Mouse (Mus musculus): ENCODE measurements around the gene Dok3. TPM values are rescaled to one million over a fixed set of nuclear protein-coding genes. Genes with fewer than 3 reads are reported as not detected.

Gene Dok3
- polyA plus RNA-seq, 1 experiment, result 248 TPM

DNA sequence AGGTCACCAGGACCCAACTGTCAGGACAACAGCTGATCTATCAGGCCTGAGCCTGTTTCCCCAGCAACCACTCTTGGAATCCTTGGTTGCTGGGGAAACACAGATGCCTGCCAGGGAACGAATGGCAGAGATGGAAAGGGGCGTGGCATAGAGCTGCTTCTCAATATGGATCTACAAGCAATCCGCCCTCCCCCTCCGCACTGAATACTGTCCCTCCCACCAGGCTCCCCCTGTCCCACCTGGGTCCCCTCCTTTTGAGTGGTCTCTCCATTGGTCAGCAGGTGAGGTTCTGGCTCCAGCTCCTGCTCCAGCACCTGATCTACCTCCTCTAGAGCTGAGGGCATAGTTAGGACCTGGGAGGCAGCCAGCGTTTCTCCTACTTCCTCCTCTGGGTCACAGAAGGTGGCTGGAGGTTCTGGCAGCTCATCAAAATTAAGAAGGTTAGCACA, 54.5 kb downstream of the Dok3 start:
- 55% methylated on average over 5 of the region's 5 CpGs for WGBS
- H3K27me3 ChIP-seq (ENCODE audit: control insufficient read depth, insufficient read depth, low read length), result no peaks in the 10 kb centered on the region; the same call in 1 of the 2 replicates
- H3K4me3 ChIP-seq (ENCODE audit: extremely low read depth, insufficient read depth, insufficient read length), result no peak overlapping the region
- no peak for DNase-seq (ENCODE audit: low read depth in 1 of 2, low spot score in 2 of 2)
- no peaks in the 10 kb centered on the region for H3K36me3 ChIP-seq (ENCODE audit: control insufficient read depth, insufficient read depth, low read length)
- peaks cover 31% of the 10 kb centered on the region for H3K4me1 ChIP-seq (ENCODE audit: control insufficient read depth, insufficient read depth, insufficient read length)
- H3K27ac ChIP-seq (ENCODE audit: insufficient read depth, low read length), result no peak overlapping the region
- no peak for TF ChIP-seq CTCF (IDR thresholded peaks at IDR 0.05; ENCODE audit: extremely low read depth, insufficient read depth, insufficient read length, insufficient replicate concordance)
- TF ChIP-seq POLR2A (IDR thresholded peaks at IDR 0.05; ENCODE audit: low read depth, low read length), result no peak

DNA sequence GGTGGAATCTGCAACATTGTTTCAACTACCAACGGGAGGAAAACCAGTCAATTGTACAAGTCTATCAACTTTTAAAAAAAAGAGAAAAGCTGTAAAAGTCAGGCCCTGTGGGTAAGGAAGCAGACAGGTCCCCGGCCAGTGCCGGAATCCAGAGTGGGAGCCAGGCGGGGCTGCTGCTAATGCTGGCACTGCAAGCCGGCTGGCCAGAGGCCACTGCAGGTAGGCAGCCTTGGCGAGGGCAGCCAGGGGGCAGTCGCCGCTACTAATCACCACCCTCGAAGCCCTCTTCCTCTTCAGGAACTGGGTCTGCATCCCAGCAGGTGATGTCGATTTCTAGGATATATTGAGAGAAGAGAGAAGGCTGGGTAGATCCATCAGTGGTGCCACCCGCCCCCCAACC, 55.1 kb downstream of the Dok3 start:
- Histone ChIP-seq H3K4me3 (ENCODE audit: extremely low read depth, insufficient read depth, insufficient read length) (no peak overlapping the region), H3K27ac (ENCODE audit: insufficient read depth, low read length) (no peak overlapping the region), H3K4me1 (ENCODE audit: control insufficient read depth, insufficient read depth, insufficient read length) (peaks cover 30% of the 10 kb centered on the region), H3K27me3 (ENCODE audit: control insufficient read depth, insufficient read depth, low read length) (no peaks in the 10 kb centered on the region; the same call in 1 of the 2 replicates), H3K36me3 (ENCODE audit: control insufficient read depth, insufficient read depth, low read length) (no peaks in the 10 kb centered on the region)
- WGBS, result 70% methylated on average over 11 of the region's 11 CpGs
- no peak for TF ChIP-seq POLR2A (IDR thresholded peaks at IDR 0.05; ENCODE audit: low read depth, low read length)
- TF ChIP-seq CTCF (IDR thresholded peaks at IDR 0.05; ENCODE audit: extremely low read depth, insufficient read depth, insufficient read length, insufficient replicate concordance), result no peak
- DNase-seq (ENCODE audit: low read depth in 1 of 2, low spot score in 2 of 2), result no peak

Other genes starting within 250 kb of the Dok3 start
- 195 and 230 TPM in 2 replicates for gene Prelid1, start 208.8 kb downstream of the Dok3 start, polyA plus RNA-seq (2012; rRNA removed)
- gene Rab24, start 207.3 kb downstream of the Dok3 start, polyA plus RNA-seq (2012; rRNA removed), result 54.7 and 75.2 TPM in 2 replicates
- 14.3 and 18.5 TPM in 2 replicates for gene Mxd3, start 199.5 kb downstream of the Dok3 start, polyA plus RNA-seq (2012; rRNA removed)
- gene Lman2, start 166.5 kb downstream of the Dok3 start, polyA plus RNA-seq (2012; rRNA removed), result 63.9 and 70.1 TPM in 2 replicates
- gene Rgs14, start 159.6 kb downstream of the Dok3 start, polyA plus RNA-seq (2012; rRNA removed), result 54.7 and 68.4 TPM in 2 replicates
- 0.87 and 2.2 TPM in 2 replicates for gene Slc34a1, start 131.1 kb downstream of the Dok3 start, polyA plus RNA-seq (2012; rRNA removed)
- not detected in 2 replicates for gene Pfn3, start 114.1 kb downstream of the Dok3 start, polyA plus RNA-seq (2012; rRNA removed)
- 0.64 and 1.6 TPM in 2 replicates for gene F12, start 102.5 kb downstream of the Dok3 start, polyA plus RNA-seq (2012; rRNA removed)
- 189 and 229 TPM in 2 replicates for gene Grk6, start 84.2 kb downstream of the Dok3 start, polyA plus RNA-seq (2012; rRNA removed)
- gene Prr7, start 65.0 kb downstream of the Dok3 start, polyA plus RNA-seq (2012; rRNA removed), result 16.2 and 33.9 TPM in 2 replicates
- 12.8 and 14.2 TPM in 2 replicates for gene Dbn1, start 41.2 kb downstream of the Dok3 start, polyA plus RNA-seq (2012; rRNA removed)
- gene Pdlim7, start 15.6 kb downstream of the Dok3 start, polyA plus RNA-seq (2012; rRNA removed), result 38.3 and 46.2 TPM in 2 replicates
- gene Ddx41, start 7.4 kb upstream of the Dok3 start, polyA plus RNA-seq (2012; rRNA removed), result 101 and 113 TPM in 2 replicates
- gene Fam193b, start 41.8 kb upstream of the Dok3 start, polyA plus RNA-seq (2012; rRNA removed), result 119 and 122 TPM in 2 replicates
- gene Tmed9, start 44.4 kb upstream of the Dok3 start, polyA plus RNA-seq (2012; rRNA removed), result 42.4 and 45.7 TPM in 2 replicates
- gene B4galt7, start 70.6 kb upstream of the Dok3 start, polyA plus RNA-seq (2012; rRNA removed), result 22.8 and 25.7 TPM in 2 replicates
- 7.6 and 8.5 TPM in 2 replicates for gene Caml, start 93.7 kb upstream of the Dok3 start, polyA plus RNA-seq (2012; rRNA removed)
- 10.4 and 12.3 TPM in 2 replicates for gene Ddx46, start 105.7 kb upstream of the Dok3 start, polyA plus RNA-seq (2012; rRNA removed)
- gene B230219D22Rik, start 163.8 kb upstream of the Dok3 start, polyA plus RNA-seq (2012; rRNA removed), result 16.2 and 18.2 TPM in 2 replicates
- gene Txndc15, start 185.4 kb upstream of the Dok3 start, polyA plus RNA-seq (2012; rRNA removed), result 18.6 and 21.2 TPM in 2 replicates
- 14.1 and 23.5 TPM in 2 replicates for gene Pcbd2, start 198.1 kb upstream of the Dok3 start, polyA plus RNA-seq (2012; rRNA removed)